ENCODE assay signal across 31 mouse cellular contexts in genomic region chr9:23397876-23398275, GRCm38 (mm10).
"Had no signal": no experiment of that assay in that cellular context is flagged by ENCODE, and none has a peak within 500 bp of the region (broad histone marks: within the 10 kb centered on the region; RNA-seq: fewer than 3 reads in every experiment).

No protein-coding gene starts in this region.

- H3K9ac ChIP-seq: limb, embryonic 12.5 days; limb, embryonic 13.5 days; limb, embryonic 15.5 days; liver, embryonic 12.5 days; liver, embryonic 13.5 days; liver, embryonic 14.5 days; liver, embryonic 15.5 days; liver, postnatal 0 days; lung, embryonic 14.5 days; lung, embryonic 15.5 days; midbrain, embryonic 12.5 days; midbrain, embryonic 13.5 days; neural tube, embryonic 12.5 days; neural tube, embryonic 13.5 days had no signal

- DNase-seq: liver; liver, embryonic 13.5 days; liver, postnatal 0 days; lung, adult 18-20 months; lung, adult 2 months; lung, embryonic 14.5 days; lung, postnatal 10 days; lung, postnatal 14 days; lung, postnatal 36 days; lung, postnatal 4 days; midbrain, embryonic 14.5 days had no signal

- H3K4me2 ChIP-seq: limb, embryonic 12.5 days; limb, embryonic 13.5 days; limb, embryonic 15.5 days; liver, embryonic 11.5 days; liver, embryonic 12.5 days; liver, embryonic 13.5 days; liver, embryonic 15.5 days; lung, embryonic 14.5 days; lung, embryonic 15.5 days; midbrain, embryonic 11.5 days; midbrain, embryonic 12.5 days; midbrain, embryonic 13.5 days; neural tube, embryonic 12.5 days; neural tube, embryonic 13.5 days had no signal

- H3K27me3 ChIP-seq: liver, embryonic 12.5 days; liver, embryonic 13.5 days; liver, embryonic 15.5 days; lung, embryonic 15.5 days; megakaryocyte, embryonic 14.5 days; midbrain, embryonic 12.5 days; midbrain, embryonic 13.5 days; neural tube, embryonic 12.5 days; neural tube, embryonic 13.5 days had no signal

- H3K4me3 ChIP-seq: left cerebral cortex, adult 2 months; limb, embryonic 12.5 days; limb, embryonic 13.5 days; limb, embryonic 15.5 days; liver, embryonic 12.5 days; liver, embryonic 13.5 days; liver, embryonic 15.5 days; lung, embryonic 15.5 days; megakaryocyte, embryonic 14.5 days; midbrain, embryonic 10.5 days; midbrain, embryonic 12.5 days; midbrain, embryonic 13.5 days; myocyte; neural tube, embryonic 12.5 days; neural tube, embryonic 13.5 days had no signal

- H3K9me3 ChIP-seq: limb, embryonic 12.5 days; limb, embryonic 13.5 days; limb, embryonic 15.5 days; liver, embryonic 12.5 days; liver, embryonic 13.5 days; liver, embryonic 15.5 days; lung, embryonic 15.5 days; midbrain, embryonic 10.5 days; midbrain, embryonic 12.5 days; midbrain, embryonic 13.5 days; neural tube, embryonic 12.5 days; neural tube, embryonic 13.5 days had no signal

- ATAC-seq: liver, embryonic 12.5 days; liver, postnatal 0 days; lung, postnatal 0 days; midbrain, embryonic 13.5 days; midbrain, embryonic 16.5 days had no signal

- H3K36me3 ChIP-seq: limb, embryonic 12.5 days; limb, embryonic 13.5 days; limb, embryonic 15.5 days; liver, embryonic 12.5 days; liver, embryonic 13.5 days; liver, embryonic 15.5 days; lung, embryonic 15.5 days; midbrain, embryonic 10.5 days; midbrain, embryonic 12.5 days; midbrain, embryonic 13.5 days; neural tube, embryonic 12.5 days; neural tube, embryonic 13.5 days had no signal

- H3K27ac ChIP-seq: left cerebral cortex, adult 2 months; limb, embryonic 12.5 days; limb, embryonic 13.5 days; limb, embryonic 15.5 days; liver, embryonic 12.5 days; liver, embryonic 13.5 days; liver, embryonic 14.5 days; liver, embryonic 15.5 days; lung, embryonic 15.5 days; macrophage; midbrain, embryonic 10.5 days; midbrain, embryonic 12.5 days; midbrain, embryonic 13.5 days; neural tube, embryonic 12.5 days; neural tube, embryonic 13.5 days had no signal

- H3K4me1 ChIP-seq: limb, embryonic 15.5 days; liver, embryonic 12.5 days; liver, embryonic 13.5 days; liver, embryonic 15.5 days; megakaryocyte, embryonic 14.5 days; midbrain, embryonic 10.5 days; midbrain, embryonic 13.5 days; neural tube, embryonic 12.5 days; neural tube, embryonic 13.5 days had no signal
